Mouse (Mus musculus): ENCODE measurements around the gene Sema4b. TPM values are rescaled to one million over a fixed set of nuclear protein-coding genes. Genes with fewer than 3 reads are reported as not detected.
A peak's percentile ranks its signal among the peaks of the same experiment; 100 is the strongest.

The Sema4b gene
- total RNA-seq, 1 experiment = 50.1 TPM

- H3K27ac ChIP-seq (ENCODE audit: insufficient read depth, low read depth, low read length, poor library complexity, severe bottlenecking) = no peak overlapping the region; the same call in 1 of the 2 replicates
- H3K4me1 ChIP-seq (ENCODE audit: control insufficient read depth in 2 of 2, insufficient read depth in 2 of 2, low read length in 2 of 2, poor library complexity in 1 of 2) = peaks cover 0 to 9% of the 10 kb centered on the region in 2 experiments; a peak in 2 of 4 replicates
- in situ Hi-C loops (cut with MboI; ENCODE audit: low sequenced_read_pairs in 2 of 2, unreplicated experiment in 2 of 2) = no loop called here
- no peak for DNase-seq (ENCODE audit: low read depth, low spot score)
- H3K36me3 ChIP-seq (ENCODE audit: control insufficient read depth, insufficient read depth, low read length, poor library complexity, severe bottlenecking) = no peaks in the 10 kb centered on the region
- no peak overlapping the region for H3K9ac ChIP-seq (ENCODE audit: insufficient read depth, low read depth, low read length, poor library complexity, severe bottlenecking)
- no peak for TF ChIP-seq HCFC1 (IDR thresholded peaks at IDR 0.05; ENCODE audit: borderline replicate concordance, insufficient read depth, low read length)
- TF ChIP-seq ZNF384 (IDR thresholded peaks at IDR 0.05; ENCODE audit: low read depth, low read length) = peak; percentile 64; the same call in 1 of the 2 replicates
- TF ChIP-seq CHD2 (IDR thresholded peaks at IDR 0.05; ENCODE audit: low read depth, low read length) = no peak
- no peak overlapping the region for H3K4me3 ChIP-seq (ENCODE audit: insufficient read depth in 1 of 2, low read depth in 1 of 2, low read length in 2 of 2, poor library complexity in 1 of 2, severe bottlenecking in 1 of 2)
- no peaks in the 10 kb centered on the region for H3K9me3 ChIP-seq (ENCODE audit: control insufficient read depth, insufficient read depth, low read depth, low read length)
Measured at GRCm38 (mm10) chr7:80160945-80161306, 25.7 kb upstream of the Sema4b start.

GRCm38 (mm10) chr7:80165432-80165831 is 21.2 kb upstream of the Sema4b start:
- Histone ChIP-seq H3K27ac (ENCODE audit: insufficient read depth, low read depth, low read length, poor library complexity, severe bottlenecking) (no peak overlapping the region), H3K36me3 (ENCODE audit: control insufficient read depth, insufficient read depth, low read length, poor library complexity, severe bottlenecking) (no peaks in the 10 kb centered on the region), H3K9me3 (ENCODE audit: control insufficient read depth, insufficient read depth, low read depth, low read length) (no peaks in the 10 kb centered on the region), H3K4me1 (ENCODE audit: control insufficient read depth in 2 of 2, insufficient read depth in 2 of 2, low read length in 2 of 2, poor library complexity in 1 of 2) (peaks cover 0 to 4% of the 10 kb centered on the region in 2 experiments; a peak in 2 of 4 replicates), H3K4me3 (ENCODE audit: insufficient read depth in 1 of 2, low read depth in 1 of 2, low read length in 2 of 2, poor library complexity in 1 of 2, severe bottlenecking in 1 of 2) (no peak overlapping the region), H3K9ac (ENCODE audit: insufficient read depth, low read depth, low read length, poor library complexity, severe bottlenecking) (no peak overlapping the region)
- DNase-seq (ENCODE audit: low read depth, low spot score) = no peak
- in situ Hi-C loops (cut with MboI; ENCODE audit: low sequenced_read_pairs in 2 of 2, unreplicated experiment in 2 of 2) = no loop called here
- TF ChIP-seq MAFK (IDR thresholded peaks at IDR 0.05; ENCODE audit: insufficient read depth, low read depth, low read length) (no peak), ZC3H11A (IDR thresholded peaks at IDR 0.05; ENCODE audit: borderline replicate concordance, low read depth, low read length) (no peak), CHD2 (IDR thresholded peaks at IDR 0.05; ENCODE audit: low read depth, low read length) (no peak)

- in situ Hi-C loops (cut with MboI; ENCODE audit: low sequenced_read_pairs in 2 of 2, unreplicated experiment in 2 of 2) = no loop called here
- TF ChIP-seq CHD2 (IDR thresholded peaks at IDR 0.05; ENCODE audit: low read depth, low read length) (no peak), ZC3H11A (IDR thresholded peaks at IDR 0.05; ENCODE audit: borderline replicate concordance, low read depth, low read length) (no peak), MAFK (IDR thresholded peaks at IDR 0.05; ENCODE audit: insufficient read depth, low read depth, low read length) (no peak), HCFC1 (IDR thresholded peaks at IDR 0.05; ENCODE audit: borderline replicate concordance, insufficient read depth, low read length) (no peak), ZNF384 (IDR thresholded peaks at IDR 0.05; ENCODE audit: low read depth, low read length) (no peak)
Measured at GRCm38 (mm10) chr7:80166740-80167139, 19.9 kb upstream of the Sema4b start.

GRCm38 (mm10) chr7:80169847-80170246 is 16.8 kb upstream of the Sema4b start:
- in situ Hi-C loops (cut with MboI; ENCODE audit: low sequenced_read_pairs in 2 of 2, unreplicated experiment in 2 of 2) = no loop called here
- no peak overlapping the region for H3K4me3 ChIP-seq (ENCODE audit: insufficient read depth in 1 of 2, low read depth in 1 of 2, low read length in 2 of 2, poor library complexity in 1 of 2, severe bottlenecking in 1 of 2)
- H3K27ac ChIP-seq (ENCODE audit: insufficient read depth, low read depth, low read length, poor library complexity, severe bottlenecking) = no peak overlapping the region
- no peaks in the 10 kb centered on the region for H3K36me3 ChIP-seq (ENCODE audit: control insufficient read depth, insufficient read depth, low read length, poor library complexity, severe bottlenecking)
- H3K9me3 ChIP-seq (ENCODE audit: control insufficient read depth, insufficient read depth, low read depth, low read length) = no peaks in the 10 kb centered on the region
- no peak overlapping the region for H3K9ac ChIP-seq (ENCODE audit: insufficient read depth, low read depth, low read length, poor library complexity, severe bottlenecking)
- no peaks in the 10 kb centered on the region; a peak in 1 of 4 replicates for H3K4me1 ChIP-seq (ENCODE audit: control insufficient read depth in 2 of 2, insufficient read depth in 2 of 2, low read length in 2 of 2, poor library complexity in 1 of 2)
- DNase-seq (ENCODE audit: low read depth, low spot score) = no peak
- TF ChIP-seq CHD2 (IDR thresholded peaks at IDR 0.05; ENCODE audit: low read depth, low read length) = no peak
- TF ChIP-seq MAFK (IDR thresholded peaks at IDR 0.05; ENCODE audit: insufficient read depth, low read depth, low read length) = no peak
- no peak for TF ChIP-seq ZNF384 (IDR thresholded peaks at IDR 0.05; ENCODE audit: low read depth, low read length)
- no peak for TF ChIP-seq ZC3H11A (IDR thresholded peaks at IDR 0.05; ENCODE audit: borderline replicate concordance, low read depth, low read length)
- TF ChIP-seq HCFC1 (IDR thresholded peaks at IDR 0.05; ENCODE audit: borderline replicate concordance, insufficient read depth, low read length) = no peak

More at GRCm38 (mm10) chr7:80166740-80167139, 19.9 kb upstream of the Sema4b start:
- DNase-seq (ENCODE audit: low read depth, low spot score) = no peak
- no peak overlapping the region for H3K9ac ChIP-seq (ENCODE audit: insufficient read depth, low read depth, low read length, poor library complexity, severe bottlenecking)
- peaks cover 0 to 3% of the 10 kb centered on the region in 2 experiments; a peak in 1 of 4 replicates for H3K4me1 ChIP-seq (ENCODE audit: control insufficient read depth in 2 of 2, insufficient read depth in 2 of 2, low read length in 2 of 2, poor library complexity in 1 of 2)
- no peak overlapping the region for H3K27ac ChIP-seq (ENCODE audit: insufficient read depth, low read depth, low read length, poor library complexity, severe bottlenecking)
- H3K9me3 ChIP-seq (ENCODE audit: control insufficient read depth, insufficient read depth, low read depth, low read length) = no peaks in the 10 kb centered on the region
- H3K4me3 ChIP-seq (ENCODE audit: insufficient read depth in 1 of 2, low read depth in 1 of 2, low read length in 2 of 2, poor library complexity in 1 of 2, severe bottlenecking in 1 of 2) = no peak overlapping the region
- no peaks in the 10 kb centered on the region for H3K36me3 ChIP-seq (ENCODE audit: control insufficient read depth, insufficient read depth, low read length, poor library complexity, severe bottlenecking)

GRCm38 (mm10) chr7:80171345-80171744 is 15.3 kb upstream of the Sema4b start:
- DNase-seq (ENCODE audit: low read depth, low spot score) = no peak
- no peak overlapping the region for H3K9ac ChIP-seq (ENCODE audit: insufficient read depth, low read depth, low read length, poor library complexity, severe bottlenecking)
- no peak overlapping the region for H3K4me3 ChIP-seq (ENCODE audit: insufficient read depth in 1 of 2, low read depth in 1 of 2, low read length in 2 of 2, poor library complexity in 1 of 2, severe bottlenecking in 1 of 2)
- in situ Hi-C loops (cut with MboI; ENCODE audit: low sequenced_read_pairs in 2 of 2, unreplicated experiment in 2 of 2) = no loop called here
- no peaks in the 10 kb centered on the region for H3K36me3 ChIP-seq (ENCODE audit: control insufficient read depth, insufficient read depth, low read length, poor library complexity, severe bottlenecking)
- H3K9me3 ChIP-seq (ENCODE audit: control insufficient read depth, insufficient read depth, low read depth, low read length) = no peaks in the 10 kb centered on the region
- TF ChIP-seq ZC3H11A (IDR thresholded peaks at IDR 0.05; ENCODE audit: borderline replicate concordance, low read depth, low read length) (no peak), CHD2 (IDR thresholded peaks at IDR 0.05; ENCODE audit: low read depth, low read length) (no peak)
- no peak overlapping the region for H3K27ac ChIP-seq (ENCODE audit: insufficient read depth, low read depth, low read length, poor library complexity, severe bottlenecking)
- no peaks in the 10 kb centered on the region for H3K4me1 ChIP-seq (ENCODE audit: control insufficient read depth in 2 of 2, insufficient read depth in 2 of 2, low read length in 2 of 2, poor library complexity in 1 of 2)
